Mouse (Mus musculus): ENCODE results near the gene Tmem95.

Tmem95 gene

DNA sequence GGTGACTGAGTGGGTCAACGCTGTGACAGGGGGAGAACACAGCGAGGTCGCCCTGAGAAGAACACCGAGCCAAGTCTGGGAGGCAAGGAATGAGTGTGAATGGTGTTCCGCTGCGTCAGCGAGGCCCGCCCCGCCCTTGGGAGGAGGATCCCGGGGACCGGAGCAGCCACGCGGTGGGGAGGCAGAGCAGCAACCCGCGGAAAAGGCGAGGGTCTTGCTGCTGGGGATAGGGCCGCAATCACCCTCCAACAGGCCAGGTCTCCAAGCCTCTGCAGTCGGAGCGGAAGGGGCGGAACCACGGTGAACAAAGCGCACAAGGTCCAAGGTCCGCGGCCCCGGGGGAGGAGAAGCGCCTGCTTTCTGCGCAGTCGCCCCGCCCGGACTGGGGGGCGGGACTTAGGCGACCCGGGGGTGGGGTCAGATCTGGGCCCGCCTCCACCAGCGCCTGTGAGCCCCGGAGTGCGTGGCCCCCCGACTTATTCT, 31.6 kb downstream of the Tmem95 start, which contains the start of gene Plscr3:
Gene Plscr3, plus strand, starts transcription at position 179 of the 483 bp plus-strand sequence.
- DNase-seq, result peak; percentile 95 to 97

DNA sequence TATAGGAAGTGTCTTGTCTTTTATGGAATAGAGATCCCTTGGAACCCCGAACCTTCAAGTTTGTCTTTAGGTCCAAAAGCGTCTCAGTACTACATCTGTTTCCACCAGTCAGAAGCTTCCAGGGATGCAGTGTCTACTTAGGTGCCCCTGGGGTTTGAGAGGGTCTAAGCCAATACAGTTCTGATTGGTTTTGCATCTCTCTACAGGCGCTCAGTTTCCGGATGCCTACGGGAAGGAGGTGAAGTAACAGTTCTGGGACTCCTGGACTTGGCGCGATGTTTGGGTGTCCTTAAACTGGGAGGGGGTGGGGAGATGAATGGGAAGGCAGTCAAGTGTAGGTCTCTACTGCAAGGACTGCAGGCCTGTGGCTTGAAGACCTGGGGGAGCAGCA, 39.1 kb downstream of the Tmem95 start:
- peak in 1 of 2 experiments; percentile 60 for DNase-seq

- DNase-seq, result peak; percentile 98
Measured at GRCm38 (mm10) chr11:69837952-69838713, 39.7 kb downstream of the Tmem95 start, which contains the start of gene Tmem256. Tmem256 (plus strand) TSS chr11:69838514.

GRCm38 (mm10) chr11:69837604-69837951, 40.2 kb downstream of the Tmem95 start, which contains the start of gene Nlgn2:
Nlgn2 (minus strand) TSS chr11:69837784.
- no peak for DNase-seq

GRCm38 (mm10) chr11:69836703-69837576, 40.9 kb downstream of the Tmem95 start:
- DNase-seq, result peak; percentile 17 to 55

- no peak for DNase-seq
Measured at GRCm38 (mm10) chr11:69835966-69836335, 41.9 kb downstream of the Tmem95 start.

DNA sequence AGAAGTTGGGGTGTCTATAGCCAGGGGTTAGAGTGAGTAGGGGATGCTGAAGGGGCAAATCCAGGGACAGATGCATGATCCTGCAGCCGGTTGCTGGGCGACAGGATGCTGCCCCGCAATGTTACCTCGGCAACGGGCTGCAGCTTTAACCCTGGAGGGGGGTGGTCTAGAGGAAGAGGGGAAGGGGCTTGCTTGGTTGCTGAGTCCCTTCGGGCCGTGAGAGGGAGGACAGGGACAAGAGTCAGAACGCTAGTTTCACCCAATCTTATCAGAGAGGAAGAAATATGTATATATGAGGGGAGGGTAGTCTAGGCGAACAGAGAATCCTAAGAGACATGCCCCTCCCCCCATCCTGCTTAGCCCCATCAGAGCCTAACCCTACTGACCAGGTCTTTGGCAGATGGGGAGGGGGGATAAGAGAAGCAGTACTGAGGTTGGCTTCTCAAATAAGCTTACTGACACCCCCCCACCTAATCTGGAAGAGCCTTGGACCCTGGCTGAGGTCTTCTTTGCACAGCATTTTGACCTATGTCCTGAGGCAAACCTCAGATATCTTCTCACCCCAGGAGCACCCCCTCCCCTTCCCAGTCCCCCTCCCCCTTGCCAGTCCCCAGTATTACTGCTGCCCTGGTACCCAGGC, 42.4 kb downstream of the Tmem95 start:
- no peak for DNase-seq

DNA sequence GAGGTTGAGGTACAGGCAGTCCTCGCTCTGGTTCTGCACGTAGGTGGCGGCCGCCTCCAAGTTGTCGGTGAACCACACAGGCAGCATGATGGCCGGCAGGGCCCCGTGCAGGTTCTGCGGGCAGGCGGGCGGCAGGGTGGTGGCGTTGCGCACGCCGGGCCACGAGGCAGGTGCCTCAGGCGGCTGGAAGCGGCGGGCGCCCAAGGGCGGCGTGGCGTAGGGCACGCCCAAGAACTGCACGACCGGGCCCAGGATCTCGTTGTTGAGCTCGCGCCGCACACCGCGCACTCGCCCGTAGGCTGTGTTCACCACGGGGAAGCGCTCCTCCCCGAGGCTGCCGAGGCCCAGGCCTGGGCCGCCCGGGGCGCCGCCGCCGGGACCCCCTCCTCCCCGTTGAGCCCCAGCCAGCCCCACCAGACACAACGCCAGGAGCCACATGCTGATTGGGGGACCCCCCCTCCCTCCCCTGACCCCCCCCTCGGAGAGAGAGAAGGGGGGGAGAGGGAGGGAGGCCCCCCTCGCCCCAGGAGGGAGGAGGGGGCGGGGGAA, 43.7 kb downstream of the Tmem95 start:
- peak; percentile 30 to 65 for DNase-seq

DNA sequence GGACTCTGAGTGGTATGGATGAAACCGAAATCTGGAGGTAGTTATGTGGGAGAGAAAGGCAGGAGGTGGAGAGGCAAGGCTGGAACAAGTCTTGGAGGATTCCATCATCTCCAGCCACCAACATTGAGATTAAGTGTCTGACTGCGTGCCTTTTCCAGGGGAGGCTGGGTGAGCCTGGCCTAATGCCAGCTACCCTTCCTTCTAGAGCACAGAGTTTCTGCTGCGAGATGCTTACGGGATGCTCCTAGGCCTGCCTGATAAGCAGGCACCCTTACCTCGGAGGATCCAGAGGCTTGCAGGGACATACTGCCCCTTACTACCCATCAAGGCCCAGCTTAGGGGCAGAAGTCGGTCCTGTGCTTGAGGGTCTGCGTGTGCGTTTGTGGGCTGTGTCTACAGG, 44.3 kb downstream of the Tmem95 start:
- no peak for DNase-seq

GRCm38 (mm10) chr11:69828832-69829231, 49.0 kb downstream of the Tmem95 start:
- no peak for DNase-seq
